Mouse (Mus musculus) small intestine, adult 2 months (tissue): ENCODE data around the gene Gm8159. TPM values are rescaled to one million over a fixed set of nuclear protein-coding genes. Genes with fewer than 3 reads are reported as not detected.
"Not testable (repeated sequence)": the region's sequence is repeated elsewhere in the genome, so short reads cannot be mapped to it uniquely, and the experiment has no call there.

Experiments
- H3K27ac ChIP-seq: fragments of 200-500 bp; 2 replicates; pipeline ENCODE4 v1.5.1; 2012; ENCODE audit warnings: low read depth, low read length, control low read depth, inconsistent platforms; ENCODE audit not compliant: insufficient read depth
- H3K27me3 ChIP-seq: fragments of 200-500 bp; 2 replicates; pipeline ENCODE4 v1.6.1; 2012; ENCODE audit warnings: mild to moderate bottlenecking, moderate library complexity, low read length, inconsistent platforms; ENCODE audit not compliant: control insufficient read depth, insufficient read depth
- H3K36me3 ChIP-seq: fragments of 200-500 bp; 2 replicates; pipeline ENCODE4 v1.6.1; 2012; ENCODE audit warnings: mild to moderate bottlenecking, low read length, control low read depth, inconsistent platforms; ENCODE audit not compliant: control insufficient read depth, insufficient read depth
- H3K4me1 ChIP-seq: fragments of 200-500 bp; 2 replicates; pipeline ENCODE4 v1.6.1; 2012; ENCODE audit warnings: low read length, inconsistent platforms, mixed read lengths; ENCODE audit not compliant: control insufficient read depth, insufficient read depth, insufficient read length
- H3K4me3 ChIP-seq: fragments of 200-500 bp; 2 replicates; pipeline ENCODE4 v1.5.1; 2012; ENCODE audit warnings: low read depth, mild to moderate bottlenecking, control low read depth, inconsistent platforms, low read length, moderate library complexity
- WGBS: fragments of 180-500 bp; shearing (Covaris S2); methylation state at CpG from one replicate; pipeline ENCODE4 v1.1.7; 2018; 5-methylcytosine and 5-hydroxymethylcytosine counted together
- polyA plus RNA-seq: library from polyadenylated mRNA; depleted of rRNA; stranded (reverse); fragments of >200 nt; gene quantifications from 2 replicates; pipeline ENCODE4 v1.2.3, GENCODE M21; 2012; rRNA removed

Gm8159 gene
- not detected in 2 replicates for polyA plus RNA-seq

- not testable (repeated sequence) for H3K27ac ChIP-seq, H3K4me3 ChIP-seq, H3K36me3 ChIP-seq, H3K4me1 ChIP-seq, H3K27me3 ChIP-seq
- no CpG with 5 or more reads among the region's 2 CpGs for WGBS
These were observed at the start of gene Gm8159 for GRCm38 (mm10) chr14:4632052-4632451. Gene Gm8159 (plus strand): TSS chr14:4632352.

GRCm38 (mm10) chr14:4649309-4649708, 17.2 kb downstream of the Gm8159 start:
- not testable (repeated sequence) for H3K36me3 ChIP-seq, H3K27me3 ChIP-seq, H3K27ac ChIP-seq, H3K4me3 ChIP-seq, H3K4me1 ChIP-seq
- 5% methylated on average over 18 of the region's 18 CpGs for WGBS

DNA sequence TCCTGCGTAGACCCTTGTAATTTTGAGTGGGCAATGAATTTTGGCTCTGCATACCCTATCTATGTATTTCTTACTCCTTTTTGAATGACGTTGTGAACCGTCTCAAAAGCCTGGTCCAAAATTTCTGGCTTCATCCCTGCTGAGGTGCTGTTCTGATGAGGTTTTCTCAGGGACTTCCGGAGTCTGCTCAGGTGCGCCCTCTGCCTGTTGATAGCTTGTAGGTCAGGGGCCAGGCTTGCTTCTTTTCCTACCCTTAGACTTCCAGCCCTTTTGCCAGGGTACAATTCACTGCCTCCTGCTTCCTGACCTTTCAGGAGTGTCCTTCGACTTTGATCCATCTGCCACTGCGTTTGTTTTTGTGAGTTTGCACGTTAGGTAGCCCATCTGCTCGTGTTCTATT, 18.2 kb downstream of the Gm8159 start:
- H3K4me3 ChIP-seq, H3K27me3 ChIP-seq, H3K36me3 ChIP-seq, H3K27ac ChIP-seq, H3K4me1 ChIP-seq: not testable (repeated sequence)
- WGBS = 4% methylated on average over 5 of the region's 9 CpGs

- no CpG with 5 or more reads among the region's 2 CpGs for WGBS
- H3K4me3 ChIP-seq, H3K36me3 ChIP-seq, H3K4me1 ChIP-seq, H3K27ac ChIP-seq, H3K27me3 ChIP-seq: not testable (repeated sequence)
These were observed 31.7 kb downstream of the Gm8159 start, which contains the start of gene Gm3239 for GRCm38 (mm10) chr14:4663892-4664291. Gene Gm3239 (plus strand): TSS chr14:4664192.

Other genes starting within 250 kb of the Gm8159 start
- not detected in 2 replicates for gene Gm3159, start 234.8 kb upstream of the Gm8159 start, polyA plus RNA-seq
- gene Gm3164, start 216.9 kb upstream of the Gm8159 start, polyA plus RNA-seq = not detected in 2 replicates
- gene Gm3173, start 201.4 kb upstream of the Gm8159 start, polyA plus RNA-seq = not detected in 2 replicates
- gene Gm3182, start 150.6 kb upstream of the Gm8159 start, polyA plus RNA-seq = not detected in 2 replicates
- not detected in 2 replicates for gene Gm3047, start 76.9 kb upstream of the Gm8159 start, polyA plus RNA-seq
- gene Gm3239, start 31.8 kb downstream of the Gm8159 start, polyA plus RNA-seq = not detected in 2 replicates
- gene Gm7876, start 76.9 kb downstream of the Gm8159 start, polyA plus RNA-seq = not detected in 2 replicates
- gene Gm3252, start 94.4 kb downstream of the Gm8159 start, polyA plus RNA-seq = not detected in 2 replicates
- gene Gm9602, start 144.0 kb downstream of the Gm8159 start, polyA plus RNA-seq = not detected in 2 replicates
- not detected in 2 replicates for gene Gm3269, start 205.8 kb downstream of the Gm8159 start, polyA plus RNA-seq
- not detected in 2 replicates for gene Gm3264, start 223.2 kb downstream of the Gm8159 start, polyA plus RNA-seq